Mouse (Mus musculus) embryonic facial prominence, embryonic 10.5 days (tissue): ENCODE data around the gene Dmbt1. TPM values are rescaled to one million over a fixed set of nuclear protein-coding genes. Genes with fewer than 3 reads are reported as not detected.
"Not testable (repeated sequence)": the region's sequence is repeated elsewhere in the genome, so short reads cannot be mapped to it uniquely, and the experiment has no call there.

Experiments used
- DNase-seq: peaks from one replicate; pipeline ENCODE4 v3.0.0-alpha.2; 2017; ENCODE audit warnings: low spot score
- H3K27ac ChIP-seq: fragments of 300-500 bp; sonication (generic); replicated peaks from 2 replicates; pipeline ENCODE4 v1.5.1; 2016; ENCODE audit warnings: mild to moderate bottlenecking
- H3K27me3 ChIP-seq: fragments of 300-500 bp; sonication (generic); replicated peaks from 2 replicates; pipeline ENCODE4 v1.6.1; 2016; ENCODE audit warnings: low read depth, mild to moderate bottlenecking; ENCODE audit not compliant: poor library complexity, severe bottlenecking
- H3K36me3 ChIP-seq: fragments of 300-500 bp; sonication (generic); replicated peaks from 2 replicates; pipeline ENCODE4 v1.6.1; 2016; ENCODE audit warnings: mild to moderate bottlenecking, moderate library complexity
- H3K4me1 ChIP-seq: fragments of 300-500 bp; sonication (generic); 2 replicates; pipeline ENCODE4 v1.6.1; 2016
- H3K4me3 ChIP-seq: fragments of 300-500 bp; sonication (generic); 2 replicates; pipeline ENCODE4 v1.5.1; 2016; ENCODE audit warnings: mild to moderate bottlenecking, moderate library complexity
- H3K9me3 ChIP-seq: fragments of 300-500 bp; sonication (generic); 2 replicates; pipeline ENCODE4 v1.6.1; 2016; ENCODE audit warnings: mild to moderate bottlenecking
- WGBS: fragments of 180-500 bp; shearing (Covaris S2); methylation state at CpG from one replicate; pipeline ENCODE4 v1.1.7; 2016; 5-methylcytosine and 5-hydroxymethylcytosine counted together
- polyA plus RNA-seq: library from polyadenylated mRNA; unstranded; fragments of >200 nt; fragmentation: Nextera tagmentation; extraction: Ambion mirVana; gene quantifications from 2 replicates; pipeline ENCODE4 v1.2.1, GENCODE M21; 2016

Gene Dmbt1
- polyA plus RNA-seq, 1 experiment from 2014 or later, result not detected

GRCm38 (mm10) chr7:131009178-131009577, 22.7 kb upstream of the Dmbt1 start:
- no peak overlapping the region for H3K27ac ChIP-seq
- H3K36me3 ChIP-seq, result no peaks in the 10 kb centered on the region
- WGBS, result 84% methylated on average over 5 of the region's 5 CpGs
- no peak for DNase-seq
- H3K27me3 ChIP-seq, result no peaks in the 10 kb centered on the region
- no peak overlapping the region for H3K4me3 ChIP-seq
- H3K4me1 ChIP-seq, result no peaks in the 10 kb centered on the region
- peaks cover 16% of the 10 kb centered on the region; the same call in 1 of the 2 replicates for H3K9me3 ChIP-seq

- Histone ChIP-seq H3K27ac (no peak overlapping the region), H3K27me3 (no peaks in the 10 kb centered on the region), H3K36me3 (no peaks in the 10 kb centered on the region), H3K9me3 (peaks cover 5% of the 10 kb centered on the region; the same call in 1 of the 2 replicates), H3K4me1 (no peaks in the 10 kb centered on the region), H3K4me3 (no peak overlapping the region)
- WGBS, result 76% methylated on average over 1 of the region's 1 CpGs
- DNase-seq, result no peak
Measured at GRCm38 (mm10) chr7:131011901-131012300, 20.0 kb upstream of the Dmbt1 start.

- no peaks in the 10 kb centered on the region for H3K4me1 ChIP-seq
- H3K36me3 ChIP-seq, result no peaks in the 10 kb centered on the region
- 93% methylated on average over 2 of the region's 2 CpGs for WGBS
- no peaks in the 10 kb centered on the region for H3K27me3 ChIP-seq
- no peak for DNase-seq
- H3K4me3 ChIP-seq, result no peak overlapping the region
- H3K9me3 ChIP-seq, result no peaks in the 10 kb centered on the region; the same call in 1 of the 2 replicates
- H3K27ac ChIP-seq, result no peak overlapping the region
Measured at GRCm38 (mm10) chr7:131019181-131019580, 12.7 kb upstream of the Dmbt1 start.

- H3K4me1 ChIP-seq, result 0 out of 2 replicates have a peak, but pooled peaks cover 3% of the 10 kb centered on the region
- no peaks in the 10 kb centered on the region; the same call in 1 of the 2 replicates for H3K27me3 ChIP-seq
- H3K27ac ChIP-seq, result no peak overlapping the region
- no peak overlapping the region for H3K4me3 ChIP-seq
- WGBS, result 80% methylated on average over 1 of the region's 1 CpGs
- no peak for DNase-seq
- H3K9me3 ChIP-seq, result no peaks in the 10 kb centered on the region
- H3K36me3 ChIP-seq, result no peaks in the 10 kb centered on the region
Measured at GRCm38 (mm10) chr7:131024807-131025206, 7.0 kb upstream of the Dmbt1 start.

- H3K36me3 ChIP-seq, result no peaks in the 10 kb centered on the region
- H3K27me3 ChIP-seq, result no peaks in the 10 kb centered on the region; the same call in 1 of the 2 replicates
- no peak overlapping the region for H3K4me3 ChIP-seq
- 74% methylated on average over 1 of the region's 1 CpGs for WGBS
- no peak for DNase-seq
- no peak overlapping the region for H3K27ac ChIP-seq
- H3K9me3 ChIP-seq, result no peaks in the 10 kb centered on the region
- 0 out of 2 replicates have a peak, but pooled peaks cover 3% of the 10 kb centered on the region for H3K4me1 ChIP-seq
Measured at GRCm38 (mm10) chr7:131027557-131027956, 4.3 kb upstream of the Dmbt1 start.

GRCm38 (mm10) chr7:131036396-131036795, 4.5 kb downstream of the Dmbt1 start:
- WGBS, result 82% methylated on average over 3 of the region's 3 CpGs
- Histone ChIP-seq H3K9me3 (no peaks in the 10 kb centered on the region), H3K4me1 (no peaks in the 10 kb centered on the region), H3K4me3 (no peak overlapping the region), H3K27ac (no peak overlapping the region), H3K36me3 (no peaks in the 10 kb centered on the region), H3K27me3 (no peaks in the 10 kb centered on the region)
- DNase-seq, result no peak

- no peaks in the 10 kb centered on the region for H3K9me3 ChIP-seq
- DNase-seq, result no peak
- H3K27me3 ChIP-seq, result no peaks in the 10 kb centered on the region
- no peak overlapping the region for H3K27ac ChIP-seq
- no peaks in the 10 kb centered on the region for H3K4me1 ChIP-seq
- no peak overlapping the region for H3K4me3 ChIP-seq
- no peaks in the 10 kb centered on the region for H3K36me3 ChIP-seq
- 94% methylated on average over 2 of the region's 2 CpGs for WGBS
Measured at GRCm38 (mm10) chr7:131037083-131037482, 5.2 kb downstream of the Dmbt1 start.

- not testable (repeated sequence) for H3K9me3 ChIP-seq, H3K27me3 ChIP-seq, H3K27ac ChIP-seq, H3K4me3 ChIP-seq, H3K4me1 ChIP-seq, DNase-seq, H3K36me3 ChIP-seq
- 87% methylated on average over 8 of the region's 8 CpGs for WGBS
Measured at GRCm38 (mm10) chr7:131040760-131041159, 8.9 kb downstream of the Dmbt1 start.

GRCm38 (mm10) chr7:131042657-131043056, 10.8 kb downstream of the Dmbt1 start:
- peak; percentile 12 for DNase-seq
- H3K36me3 ChIP-seq, result no peaks in the 10 kb centered on the region
- H3K27me3 ChIP-seq, result no peaks in the 10 kb centered on the region
- 73% methylated on average over 1 of the region's 1 CpGs for WGBS
- H3K4me3 ChIP-seq, result no peak overlapping the region
- no peaks in the 10 kb centered on the region for H3K4me1 ChIP-seq
- no peak overlapping the region for H3K27ac ChIP-seq
- H3K9me3 ChIP-seq, result no peaks in the 10 kb centered on the region

GRCm38 (mm10) chr7:131045258-131045835, 13.5 kb downstream of the Dmbt1 start:
- not testable (repeated sequence) for H3K4me3 ChIP-seq, DNase-seq, H3K27ac ChIP-seq, H3K36me3 ChIP-seq, H3K4me1 ChIP-seq, H3K27me3 ChIP-seq, H3K9me3 ChIP-seq
- 33% methylated on average over 3 of the region's 3 CpGs for WGBS

GRCm38 (mm10) chr7:131049829-131050228, 18.0 kb downstream of the Dmbt1 start:
- not testable (repeated sequence) for H3K9me3 ChIP-seq, H3K27me3 ChIP-seq, H3K4me1 ChIP-seq, H3K27ac ChIP-seq, H3K4me3 ChIP-seq, H3K36me3 ChIP-seq, DNase-seq
- 84% methylated on average over 8 of the region's 8 CpGs for WGBS

GRCm38 (mm10) chr7:131054808-131055370, 23.0 kb downstream of the Dmbt1 start:
- H3K9me3 ChIP-seq, result no peaks in the 10 kb centered on the region

GRCm38 (mm10) chr7:131057918-131058317, 26.1 kb downstream of the Dmbt1 start:
- not testable (repeated sequence) for H3K27me3 ChIP-seq, H3K36me3 ChIP-seq, H3K4me3 ChIP-seq, H3K4me1 ChIP-seq, DNase-seq, H3K27ac ChIP-seq, H3K9me3 ChIP-seq
- WGBS, result 82% methylated on average over 9 of the region's 9 CpGs

More at GRCm38 (mm10) chr7:131054808-131055370, 23.0 kb downstream of the Dmbt1 start:
- H3K27me3 ChIP-seq, result no peaks in the 10 kb centered on the region
- H3K4me1 ChIP-seq, result no peaks in the 10 kb centered on the region
- H3K36me3 ChIP-seq, result no peaks in the 10 kb centered on the region
- peak; percentile 33 for DNase-seq
- no peak overlapping the region for H3K4me3 ChIP-seq
- no peak overlapping the region for H3K27ac ChIP-seq
